Mouse (Mus musculus) embryonic fibroblast, embryonic 13.5 days (primary cell): ENCODE measurements at regions not wholly inside any gene's neighbourhood (a gene's known extent, or its start where the extent isn't known, plus 50 kb on each side); places are given as distances from the start of the nearest gene placed in this dataset.

ENCODE experiments used
- CTCF ChIP-seq: IDR thresholded peaks from 2 replicates; pipeline ENCODE4 v1.5.1; 2011; ENCODE audit warnings: mild to moderate bottlenecking, control low read depth, low read length, moderate library complexity, borderline replicate concordance; ENCODE audit not compliant: insufficient read depth
- POLR2A ChIP-seq: IDR thresholded peaks from 2 replicates; pipeline ENCODE4 v1.6.1; 2011; ENCODE audit warnings: low read depth, mild to moderate bottlenecking, control low read depth, low read length, moderate library complexity

GRCm38 (mm10) chr5:132653694-132654300, 110.7 kb upstream of the Auts2 start:
- TF ChIP-seq CTCF (no peak), POLR2A (no peak)
